Mouse (Mus musculus): ENCODE measurements around the gene Dpm2.

DNA sequence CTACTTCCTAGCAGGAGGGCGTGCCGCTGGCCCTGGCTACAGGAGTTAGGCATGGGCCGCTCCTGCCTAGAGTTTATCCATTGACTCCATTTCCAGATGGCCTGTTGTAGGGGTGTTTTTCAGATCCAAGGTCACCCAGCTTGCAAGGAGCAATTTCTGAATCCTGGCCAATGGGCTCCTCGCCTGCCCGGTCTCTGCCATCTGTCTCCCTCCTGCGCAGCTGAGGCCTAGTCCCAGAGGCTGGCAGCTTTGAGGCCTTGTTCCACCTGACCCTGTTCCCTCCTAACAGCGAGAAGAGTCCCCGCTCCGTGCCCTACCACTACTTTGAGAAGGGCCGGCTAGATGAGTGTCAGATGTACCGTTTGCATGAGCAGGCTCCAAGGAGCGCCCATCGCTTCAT, 26.1 kb downstream of the Dpm2 start:
- TF ChIP-seq FLI1 (IDR thresholded peaks at IDR 0.05; ENCODE audit: low read length) (no peak), GATA1 (IDR thresholded peaks at IDR 0.05; ENCODE audit: borderline replicate concordance, low read length) (no peak)
